Mouse (Mus musculus): Measurements from ENCODE around the gene Mthfd1l. TPM values are rescaled to one million over a fixed set of nuclear protein-coding genes. Genes with fewer than 3 reads are reported as not detected.
A peak's percentile ranks its signal among the peaks of the same experiment; 100 is the strongest.

The Mthfd1l gene
- polyA plus RNA-seq, 1 experiment from 2014 or later, result 16.9 TPM

GRCm38 (mm10) chr10:4107661-4108338, 134.9 kb downstream of the Mthfd1l start:
- peak overlapping the region; percentile 44; the same call in 1 of the 2 replicates for H3K9ac ChIP-seq
- whole genome bisulfite sequencing, result 12% methylated on average over 7 of the region's 7 CpGs
- H3K4me1 ChIP-seq (replicated peaks), result peaks cover 52% of the 10 kb centered on the region

GRCm38 (mm10) chr10:4108462-4108861, 135.5 kb downstream of the Mthfd1l start:
- no peak overlapping the region for H3K4me3 ChIP-seq
- H3K9ac ChIP-seq, result no peak overlapping the region
- no peak overlapping the region for H3K4me2 ChIP-seq
- H3K27me3 ChIP-seq (replicated peaks), result no peaks in the 10 kb centered on the region
- H3K27ac ChIP-seq (ENCODE audit: poor library complexity, severe bottlenecking), result peak overlapping the region; percentile 65
- WGBS, result 67% methylated on average over 9 of the region's 9 CpGs
- no peak for ATAC-seq (ENCODE audit: insufficient number of reproducible peaks, low FRiP score)
- H3K4me1 ChIP-seq (replicated peaks), result peaks cover 58% of the 10 kb centered on the region
- no peaks in the 10 kb centered on the region for H3K9me3 ChIP-seq (replicated peaks)
- peaks cover 7% of the 10 kb centered on the region for H3K36me3 ChIP-seq

More at GRCm38 (mm10) chr10:4107661-4108338, 134.9 kb downstream of the Mthfd1l start:
- H3K36me3 ChIP-seq, result peaks cover 10% of the 10 kb centered on the region
- no peaks in the 10 kb centered on the region for H3K9me3 ChIP-seq (replicated peaks)
- peak; percentile 88 for ATAC-seq (ENCODE audit: insufficient number of reproducible peaks, low FRiP score)
- no peak overlapping the region for H3K4me3 ChIP-seq
- peak overlapping the region; percentile 65 for H3K27ac ChIP-seq (ENCODE audit: poor library complexity, severe bottlenecking)
- H3K27me3 ChIP-seq (replicated peaks), result no peaks in the 10 kb centered on the region
- H3K4me2 ChIP-seq, result peak overlapping the region; percentile 0; the same call in 1 of the 2 replicates

- WGBS, result 65% methylated on average over 19 of the region's 19 CpGs
- ATAC-seq (ENCODE audit: insufficient number of reproducible peaks, low FRiP score), result no peak
- no peak overlapping the region for H3K4me2 ChIP-seq
- peak overlapping the region; percentile 52 for H3K27ac ChIP-seq (ENCODE audit: poor library complexity, severe bottlenecking)
- H3K9ac ChIP-seq, result no peak overlapping the region
- no peaks in the 10 kb centered on the region for H3K27me3 ChIP-seq (replicated peaks)
- no peak overlapping the region for H3K4me3 ChIP-seq
- H3K9me3 ChIP-seq (replicated peaks), result no peaks in the 10 kb centered on the region
- peaks cover 51% of the 10 kb centered on the region for H3K4me1 ChIP-seq (replicated peaks)
- no peaks in the 10 kb centered on the region for H3K36me3 ChIP-seq
Measured at GRCm38 (mm10) chr10:4111095-4111794, 138.3 kb downstream of the Mthfd1l start.

- H3K36me3 ChIP-seq, result no peaks in the 10 kb centered on the region
- no peaks in the 10 kb centered on the region for H3K27me3 ChIP-seq (replicated peaks)
- H3K9ac ChIP-seq, result no peak overlapping the region
- peak overlapping the region; percentile 52 for H3K27ac ChIP-seq (ENCODE audit: poor library complexity, severe bottlenecking)
- no peaks in the 10 kb centered on the region for H3K9me3 ChIP-seq (replicated peaks)
- 60% methylated on average over 8 of the region's 8 CpGs for WGBS
- H3K4me2 ChIP-seq, result no peak overlapping the region
- no peak overlapping the region for H3K4me3 ChIP-seq
- no peak for ATAC-seq (ENCODE audit: insufficient number of reproducible peaks, low FRiP score)
- H3K4me1 ChIP-seq (replicated peaks), result peaks cover 45% of the 10 kb centered on the region
Measured at GRCm38 (mm10) chr10:4111795-4112139, 138.8 kb downstream of the Mthfd1l start.

- H3K9ac ChIP-seq, result no peak overlapping the region
- no peaks in the 10 kb centered on the region for H3K27me3 ChIP-seq (replicated peaks)
- no peak for ATAC-seq (ENCODE audit: insufficient number of reproducible peaks, low FRiP score)
- no peaks in the 10 kb centered on the region for H3K9me3 ChIP-seq (replicated peaks)
- peak overlapping the region; percentile 52 for H3K27ac ChIP-seq (ENCODE audit: poor library complexity, severe bottlenecking)
- H3K4me3 ChIP-seq, result no peak overlapping the region
- WGBS, result 58% methylated on average over 17 of the region's 17 CpGs
- H3K4me1 ChIP-seq (replicated peaks), result peaks cover 37% of the 10 kb centered on the region
- no peak overlapping the region for H3K4me2 ChIP-seq
- H3K36me3 ChIP-seq, result no peaks in the 10 kb centered on the region
Measured at GRCm38 (mm10) chr10:4112611-4113327, 139.9 kb downstream of the Mthfd1l start.

DNA sequence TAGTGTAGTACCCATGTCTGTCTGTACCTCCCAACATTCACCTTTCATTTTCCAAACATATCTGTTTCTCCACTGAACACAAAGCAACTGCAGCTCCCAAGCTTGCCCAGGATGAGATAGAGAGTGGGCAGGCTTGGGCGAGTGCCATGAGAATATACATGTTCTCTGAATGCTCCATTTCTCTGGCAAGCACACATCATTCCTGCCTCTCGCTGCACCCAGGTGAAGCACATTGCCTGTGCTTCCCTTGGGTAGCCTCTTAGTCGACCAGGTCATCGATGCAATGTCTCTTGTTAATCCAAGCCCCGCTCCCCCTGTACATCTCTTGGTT, 140.4 kb downstream of the Mthfd1l start:
- Histone ChIP-seq H3K36me3 (no peaks in the 10 kb centered on the region), H3K4me1 (replicated peaks) (peaks cover 32% of the 10 kb centered on the region), H3K27me3 (replicated peaks) (no peaks in the 10 kb centered on the region), H3K9me3 (replicated peaks) (no peaks in the 10 kb centered on the region), H3K27ac (ENCODE audit: poor library complexity, severe bottlenecking) (peak overlapping the region; percentile 52), H3K9ac (no peak overlapping the region), H3K4me2 (no peak overlapping the region), H3K4me3 (no peak overlapping the region)
- ATAC-seq (ENCODE audit: insufficient number of reproducible peaks, low FRiP score), result no peak
- WGBS, result 86% methylated on average over 5 of the region's 5 CpGs

- peak overlapping the region; percentile 25; the same call in 1 of the 2 replicates for H3K27ac ChIP-seq (ENCODE audit: poor library complexity, severe bottlenecking)
- no peak overlapping the region for H3K4me2 ChIP-seq
- H3K36me3 ChIP-seq, result no peaks in the 10 kb centered on the region
- H3K9me3 ChIP-seq (replicated peaks), result no peaks in the 10 kb centered on the region
- H3K27me3 ChIP-seq (replicated peaks), result no peaks in the 10 kb centered on the region
- ATAC-seq (ENCODE audit: insufficient number of reproducible peaks, low FRiP score), result no peak
- no peak overlapping the region for H3K4me3 ChIP-seq
- H3K4me1 ChIP-seq (replicated peaks), result peaks cover 16% of the 10 kb centered on the region
- no peak overlapping the region for H3K9ac ChIP-seq
Measured at GRCm38 (mm10) chr10:4116653-4117052, 143.7 kb downstream of the Mthfd1l start.

DNA sequence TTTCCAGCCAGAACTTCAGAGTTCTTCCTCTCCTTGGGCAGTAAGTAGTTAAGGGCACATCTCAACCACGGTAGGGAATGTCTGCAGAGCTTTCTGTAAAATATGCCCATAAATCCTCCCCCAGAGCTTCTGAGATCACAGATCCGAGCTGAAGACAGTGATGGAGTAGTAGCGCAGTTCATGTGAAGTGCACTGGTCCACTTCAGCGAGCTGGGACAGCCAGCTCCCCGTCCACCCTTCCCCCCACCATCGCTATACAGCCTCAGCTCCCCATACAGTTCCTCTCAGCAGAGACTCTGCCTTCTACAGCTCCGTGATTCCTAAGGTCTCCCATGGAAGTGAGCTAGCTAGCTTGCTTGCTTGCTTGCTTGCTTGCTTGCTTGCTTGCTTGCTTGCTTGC, 144.2 kb downstream of the Mthfd1l start:
- H3K4me1 ChIP-seq (replicated peaks), result peaks cover 11% of the 10 kb centered on the region
- 44% methylated on average over 7 of the region's 7 CpGs for WGBS

GRCm38 (mm10) chr10:4119287-4119686, 146.4 kb downstream of the Mthfd1l start:
- Histone ChIP-seq H3K9ac (no peak overlapping the region), H3K4me2 (no peak overlapping the region), H3K27ac (ENCODE audit: poor library complexity, severe bottlenecking) (no peak overlapping the region), H3K4me3 (no peak overlapping the region), H3K4me1 (replicated peaks) (peaks cover 7% of the 10 kb centered on the region), H3K9me3 (replicated peaks) (no peaks in the 10 kb centered on the region), H3K36me3 (no peaks in the 10 kb centered on the region), H3K27me3 (replicated peaks) (no peaks in the 10 kb centered on the region)
- no peak for ATAC-seq (ENCODE audit: insufficient number of reproducible peaks, low FRiP score)
- WGBS, result 81% methylated on average over 4 of the region's 4 CpGs

More for the DNA sequence above, 144.2 kb downstream of the Mthfd1l start:
- no peaks in the 10 kb centered on the region for H3K27me3 ChIP-seq (replicated peaks)
- no peaks in the 10 kb centered on the region for H3K9me3 ChIP-seq (replicated peaks)
- H3K27ac ChIP-seq (ENCODE audit: poor library complexity, severe bottlenecking), result peak overlapping the region; percentile 25
- no peaks in the 10 kb centered on the region for H3K36me3 ChIP-seq
- no peak overlapping the region for H3K9ac ChIP-seq
- H3K4me2 ChIP-seq, result peak overlapping the region; percentile 14; the same call in 1 of the 2 replicates
- ATAC-seq (ENCODE audit: insufficient number of reproducible peaks, low FRiP score), result 0 out of 2 replicates have a peak, but pooled peaks have one; percentile 67
- no peak overlapping the region for H3K4me3 ChIP-seq

DNA sequence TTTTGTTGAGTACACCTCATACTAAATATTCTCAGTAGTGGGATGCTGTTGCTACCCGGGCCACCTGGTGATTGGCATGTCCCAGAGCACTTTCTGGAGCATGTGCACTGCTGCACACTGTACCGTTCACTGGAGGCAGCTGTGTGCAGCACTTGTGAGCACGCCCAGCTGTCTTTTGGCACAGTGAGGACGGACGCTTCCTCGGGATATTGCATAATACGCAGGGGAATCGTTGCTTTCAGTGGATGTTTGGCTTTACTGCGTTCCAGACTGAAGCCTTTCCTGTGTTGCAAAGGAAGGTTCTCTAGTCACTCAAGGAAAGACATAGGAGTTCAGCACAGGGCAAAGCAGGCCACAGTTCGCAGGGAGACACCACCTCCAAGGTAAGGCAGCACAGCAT, 147.8 kb downstream of the Mthfd1l start:
- H3K36me3 ChIP-seq, result no peaks in the 10 kb centered on the region
- no peak overlapping the region for H3K9ac ChIP-seq
- H3K27me3 ChIP-seq (replicated peaks), result no peaks in the 10 kb centered on the region
- H3K4me2 ChIP-seq, result no peak overlapping the region
- peaks cover 7% of the 10 kb centered on the region for H3K4me1 ChIP-seq (replicated peaks)
- ATAC-seq (ENCODE audit: insufficient number of reproducible peaks, low FRiP score), result peak; percentile 60
- no peak overlapping the region for H3K27ac ChIP-seq (ENCODE audit: poor library complexity, severe bottlenecking)
- 72% methylated on average over 10 of the region's 10 CpGs for WGBS
- H3K9me3 ChIP-seq (replicated peaks), result no peaks in the 10 kb centered on the region
- no peak overlapping the region for H3K4me3 ChIP-seq

DNA sequence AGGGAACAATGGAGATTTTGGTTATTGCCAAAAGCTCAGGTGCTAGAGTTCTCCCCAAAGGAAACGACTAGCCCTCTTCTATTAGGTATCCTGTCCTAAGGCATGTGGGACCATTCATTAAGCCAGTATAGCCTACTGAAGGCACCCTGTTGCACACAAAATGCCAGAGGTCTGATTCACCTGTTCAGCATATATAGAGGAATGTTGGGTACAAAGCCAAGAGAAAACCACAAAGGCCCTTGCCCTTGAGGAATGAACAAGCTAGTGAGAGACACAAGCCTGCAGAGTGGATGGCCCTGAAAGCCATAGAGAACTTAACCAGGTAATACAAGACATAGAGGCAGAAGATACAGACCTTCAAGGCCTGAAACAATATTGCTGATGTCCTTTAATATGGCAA, 148.3 kb downstream of the Mthfd1l start:
- peaks cover 9% of the 10 kb centered on the region for H3K4me1 ChIP-seq (replicated peaks)
- no peak overlapping the region for H3K9ac ChIP-seq
- ATAC-seq (ENCODE audit: insufficient number of reproducible peaks, low FRiP score), result no peak
- no peaks in the 10 kb centered on the region for H3K27me3 ChIP-seq (replicated peaks)
- no peak overlapping the region for H3K27ac ChIP-seq (ENCODE audit: poor library complexity, severe bottlenecking)
- H3K4me3 ChIP-seq, result no peak overlapping the region
- H3K9me3 ChIP-seq (replicated peaks), result no peaks in the 10 kb centered on the region
- no peak overlapping the region for H3K4me2 ChIP-seq
- H3K36me3 ChIP-seq, result no peaks in the 10 kb centered on the region
- 89% methylated on average over 1 of the region's 1 CpGs for WGBS

Data from heart, embryonic 12.5 days (tissue).